20 mouse cellular contexts compared by ENCODE assay signal in the genomic region with DNA sequence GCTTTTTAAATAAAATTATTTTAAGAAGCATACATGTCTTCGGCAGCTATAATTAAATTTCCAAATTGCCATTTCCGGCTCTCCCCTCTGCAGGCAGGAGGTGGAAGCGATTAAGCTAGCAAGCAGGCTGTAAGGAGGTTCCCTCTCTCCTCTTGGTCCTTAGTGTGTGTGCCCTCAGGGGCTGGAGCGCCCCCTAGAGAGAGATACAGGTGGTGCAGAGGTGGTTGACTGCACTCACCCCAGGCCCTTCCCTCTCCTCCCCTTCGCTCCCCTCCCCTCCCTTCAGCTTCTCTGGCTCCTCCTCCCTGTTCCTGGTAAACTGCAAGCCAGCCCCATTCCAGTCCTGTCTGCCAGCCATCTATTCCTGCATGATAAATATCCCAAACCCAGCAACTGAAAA. TPM values are rescaled to one million over a fixed set of nuclear protein-coding genes. Genes with fewer than 3 reads are reported as not detected.
A peak's percentile ranks its signal among the peaks of the same experiment; 100 is the strongest.
DNase-seq lines count a peak whose midpoint lies in the region; TF ChIP-seq lines count a peak whose summit lies in the region.
"Had no signal": no experiment of that assay in that cellular context is flagged by ENCODE, and none has a peak within 500 bp of the region (broad histone marks: within the 10 kb centered on the region; RNA-seq: fewer than 3 reads in every experiment).

No protein-coding gene starts in this region.

- no peaks in the 10 kb centered on the region for H3K36me3 ChIP-seq in CH12.LX (replicated peaks in 1 of 2; ENCODE audit: control insufficient read depth in 1 of 2, insufficient read depth in 1 of 2, low read length in 1 of 2)
- H3K36me3 ChIP-seq: limb, embryonic 12.5 days; neural tube, embryonic 13.5 days; stomach, embryonic 15.5 days had no signal

- H3K27ac ChIP-seq in gastrocnemius, adult 2 months, result no peak overlapping the region
- H3K27ac ChIP-seq in CH12.LX (ENCODE audit: insufficient read depth, low read depth), result no peak overlapping the region
- H3K27ac ChIP-seq: limb, embryonic 12.5 days; stomach, embryonic 15.5 days had no signal

- no peak overlapping the region for H3K9ac ChIP-seq in CH12.LX (ENCODE audit: insufficient read depth, low read depth)
- H3K9ac ChIP-seq: limb, embryonic 12.5 days; neural tube, embryonic 13.5 days; stomach, embryonic 15.5 days had no signal

- no peak overlapping the region for H3K4me2 ChIP-seq in CH12.LX (ENCODE audit: insufficient read depth, low read depth, poor library complexity, severe bottlenecking)
- H3K4me2 ChIP-seq: limb, embryonic 12.5 days; neural tube, embryonic 13.5 days; stomach, embryonic 15.5 days had no signal

- dilution Hi-C loops in CH12.LX (cut with MboI; ENCODE audit: extremely low pct_ligation_motif_present, extremely low pct_unique_long_range_greater_than_20kb, low sequenced_read_pairs), result no loop called here

- intact Hi-C loops in gastrocnemius, adult 2 months (cut with DNase I), result no loop called here
- intact Hi-C loops in left cerebral cortex, postnatal 4 days (cut with DNase I), result no loop called here
- intact Hi-C loops in left cerebral cortex, postnatal 25 days (cut with DNase I), result no loop called here

- no peaks in the 10 kb centered on the region for H3K4me1 ChIP-seq in CH12.LX (ENCODE audit: control insufficient read depth in 1 of 2, insufficient read depth in 2 of 2)
- H3K4me1 ChIP-seq: limb, embryonic 12.5 days; neural tube, embryonic 13.5 days; stomach, embryonic 15.5 days had no signal

- no peaks in the 10 kb centered on the region for H3K79me2 ChIP-seq in CH12.LX (replicated peaks; ENCODE audit: control insufficient read depth, extremely low read depth, insufficient read depth, poor library complexity, severe bottlenecking)

- DNase-seq in gastrocnemius, adult 2 months, result no peak
- DNase-seq in gastrocnemius, adult 18-20 months (ENCODE audit: low spot score), result no peak
- peak; percentile 16 for DNase-seq in left cerebral cortex, postnatal 4 days
- no peak for DNase-seq in left cerebral cortex, postnatal 25 days (ENCODE audit: low spot score in 2 of 2)
- DNase-seq in CH12.LX (ENCODE audit: extremely low read depth) (peak; percentile 10), NIH3T3 (ENCODE audit: low read depth) (peak; percentile 25)
- DNase-seq in urinary bladder, postnatal 14 days (ENCODE audit: low spot score), result no peak
- DNase-seq in spleen, postnatal 10 days (ENCODE audit: low spot score in 2 of 2), result no peak
- DNase-seq: cerebellum, adult 2 months; heart, adult 11 months; kidney, postnatal 14 days; lung, adult 2 months had no signal

- H3K4me3 ChIP-seq in gastrocnemius, adult 2 months, result no peak overlapping the region
- no peak overlapping the region for H3K4me3 ChIP-seq in CH12.LX (replicated peaks in 1 of 3; ENCODE audit: low read depth in 2 of 3, low read length in 2 of 3, poor library complexity in 1 of 3)
- H3K4me3 ChIP-seq: erythroblast, embryonic 14.5 days; limb, embryonic 12.5 days; neural tube, embryonic 13.5 days; stomach, embryonic 15.5 days had no signal

- TF ChIP-seq EP300 in CH12.LX (IDR thresholded peaks at IDR 0.05; ENCODE audit: low read length), result no peak

- TF ChIP-seq RAD21 in CH12.LX (IDR thresholded peaks at IDR 0.05; ENCODE audit: low read depth, low read length), result no peak

- no peak for TF ChIP-seq POLR2A in CH12.LX (IDR thresholded peaks at IDR 0.05; ENCODE audit: low read depth, low read length)

- in situ Hi-C loops in CH12.LX (cut with MboI; ENCODE audit: low pct_ligation_motif_present, low pct_unique_long_range_greater_than_20kb, low sequenced_read_pairs), result no loop called here

- TF ChIP-seq CTCF in gastrocnemius, adult 2 months (IDR thresholded peaks at IDR 0.05), result peak; percentile 5; the same call in 1 of the 2 replicates
- peak in 1 of 2 experiments; percentile 49; a peak in 2 of 4 replicates for TF ChIP-seq CTCF in CH12.LX (conservative IDR thresholded peaks at IDR 0.05 in 1 of 2, IDR thresholded peaks at IDR 0.05 in 1 of 2; ENCODE audit: low read depth in 2 of 2, low read length in 2 of 2)

- H3K9me3 ChIP-seq in CH12.LX (replicated peaks; ENCODE audit: low read length), result no peaks in the 10 kb centered on the region
- H3K9me3 ChIP-seq: limb, embryonic 12.5 days; neural tube, embryonic 13.5 days; stomach, embryonic 15.5 days had no signal

- peaks cover 39% of the 10 kb centered on the region for H3K27me3 ChIP-seq in CH12.LX (replicated peaks)
- H3K27me3 ChIP-seq: neural tube, embryonic 13.5 days; stomach, embryonic 15.5 days had no signal

TF ChIP-seq in CH12.LX, 34 proteins besides CTCF, POLR2A, EP300 and RAD21:
- no peak for TF ChIP-seq NRF1 (IDR thresholded peaks at IDR 0.05; ENCODE audit: low read depth, low read length)
- no peak for TF ChIP-seq MAFK (IDR thresholded peaks at IDR 0.05; ENCODE audit: insufficient replicate concordance, low read length)
- no peak for TF ChIP-seq UBTF (IDR thresholded peaks at IDR 0.05; ENCODE audit: low read depth, low read length)
- no peak for TF ChIP-seq ZNF384 (IDR thresholded peaks at IDR 0.05; ENCODE audit: low read depth, low read length)
- TF ChIP-seq ZKSCAN1 (IDR thresholded peaks at IDR 0.05; ENCODE audit: borderline replicate concordance, low read depth, low read length), result no peak
- no peak for TF ChIP-seq TBP (conservative IDR thresholded peaks at IDR 0.05; ENCODE audit: low read depth, low read length)
- no peak for TF ChIP-seq USF2 (conservative IDR thresholded peaks at IDR 0.05; ENCODE audit: low read depth, low read length)
- no peak for TF ChIP-seq JUND (conservative IDR thresholded peaks at IDR 0.05; ENCODE audit: low read depth, low read length)
- TF ChIP-seq POLR2AphosphoS2 (IDR thresholded peaks at IDR 0.05; ENCODE audit: low read depth, low read length), result no peak
- TF ChIP-seq TCF12 (IDR thresholded peaks at IDR 0.05; ENCODE audit: low read depth, low read length), result no peak
- no peak for TF ChIP-seq HCFC1 (IDR thresholded peaks at IDR 0.05; ENCODE audit: low read depth, low read length)
- TF ChIP-seq ZC3H11A (IDR thresholded peaks at IDR 0.05; ENCODE audit: low read depth, low read length), result no peak
- TF ChIP-seq CHD1 (IDR thresholded peaks at IDR 0.05; ENCODE audit: low read depth, low read length), result no peak
- TF ChIP-seq GABPA (IDR thresholded peaks at IDR 0.05; ENCODE audit: insufficient replicate concordance, low read depth, low read length), result no peak
- TF ChIP-seq CHD2 (IDR thresholded peaks at IDR 0.05; ENCODE audit: low read length), result no peak
- no peak for TF ChIP-seq BHLHE40 (IDR thresholded peaks at IDR 0.05; ENCODE audit: low read depth, low read length)
- TF ChIP-seq NELFE (IDR thresholded peaks at IDR 0.05; ENCODE audit: low read depth, low read length), result no peak
- TF ChIP-seq E2F4 (IDR thresholded peaks at IDR 0.05; ENCODE audit: insufficient replicate concordance, low read depth, low read length), result no peak
- TF ChIP-seq IRF4 (IDR thresholded peaks at IDR 0.05; ENCODE audit: low read depth, low read length), result no peak
- TF ChIP-seq ZMIZ1 (IDR thresholded peaks at IDR 0.05; ENCODE audit: low read depth, low read length), result no peak

RNA-seq across cellular contexts. Expression of gene Zdhhc25, which starts 35.1 kb away (rescaled TPM):
- not detected for total RNA-seq in gastrocnemius, adult 2 months (2021)
- not detected for total RNA-seq in gastrocnemius, adult 18-20 months (2021)
- total RNA-seq in left cerebral cortex, postnatal 4 days (2021), result not detected
- not detected for total RNA-seq in left cerebral cortex, postnatal 25 days (2021)
- total RNA-seq in CH12.LX (2012; rRNA removed) (not detected in 2 replicates), CH12.LX (2014; rRNA removed) (not detected in 2 replicates)
- not detected in 2 replicates for polyA plus RNA-seq in CH12.LX (2012; ENCODE audit: insufficient read length, low read depth)
- total RNA-seq: layer of hippocampus, postnatal 25 days; megakaryocyte progenitor cell, adult 5-6 weeks had no signal
- polyA plus RNA-seq: cerebellum, adult 2 months; erythroblast, embryonic 14.5 days; heart, embryonic 16.5 days; limb, embryonic 12.5 days; lung, adult 2 months; neural tube, embryonic 13.5 days; small intestine, adult 2 months; stomach, embryonic 15.5 days had no signal

Comparison
In these comparisons a context has a peak if more than half of its experiments do, and no peak if none do; other contexts are left out.
1. DNase-seq: peak in left cerebral cortex, postnatal 4 days (single experiment), CH12.LX (single experiment) and NIH3T3 (single experiment); none in gastrocnemius, adult 2 months (single experiment), gastrocnemius, adult 18-20 months (single experiment), left cerebral cortex, postnatal 25 days (0 of 2), urinary bladder, postnatal 14 days (single experiment) and spleen, postnatal 10 days (0 of 2).